Mouse (Mus musculus) stomach, postnatal 0 days (tissue): ENCODE results near the gene Timm8a2.

Experiments
- CTCF ChIP-seq: IDR thresholded peaks from 2 replicates; pipeline ENCODE4 v1.5.1; 2016; ENCODE audit warnings: antibody characterized with exemption, low read depth, mild to moderate bottlenecking, moderate library complexity
- EP300 ChIP-seq: optimal IDR thresholded peaks from 2 replicates; pipeline ENCODE3; 2016; ENCODE audit warnings: antibody characterized with exemption

- TF ChIP-seq EP300 (no peak), CTCF (no peak)
These were observed 48.4 kb upstream of the Timm8a2 start for GRCm38 (mm10) chr14:121986028-121986427.
